Mouse (Mus musculus) frontal cortex, adult 2 months (tissue): ENCODE measurements around the gene Cdipt. TPM values are rescaled to one million over a fixed set of nuclear protein-coding genes. Genes with fewer than 3 reads are reported as not detected.

ENCODE experiments used
- DNase-seq, 2 experiments: peaks; one replicate each; pipeline ENCODE4 v3.0.0; 2022; ENCODE audit warnings: low spot score in 1 of 2; ENCODE audit errors: extremely low spot score in 1 of 2
- polyA plus RNA-seq: library from polyadenylated mRNA; depleted of rRNA; stranded (reverse); fragments of >200 nt; gene quantifications from 2 replicates; pipeline ENCODE4 v1.2.3, GENCODE M21; 2012

Gene Cdipt
- polyA plus RNA-seq, 1 experiment = 224 TPM

GRCm38 (mm10) chr7:126967361-126967760, 8.4 kb upstream of the Cdipt start:
- no peak for DNase-seq

GRCm38 (mm10) chr7:126975493-126975892, 221 bp upstream of the Cdipt start:
- no peak for DNase-seq

GRCm38 (mm10) chr7:126975950-126976866, 494 bp downstream of the Cdipt start, which contains the start of gene Cdiptos:
Gene Cdiptos (minus strand): TSS chr7:126976098.
- peak; percentile 88 to 98 for DNase-seq

- DNase-seq = no peak
These were observed 1.3 kb downstream of the Cdipt start for GRCm38 (mm10) chr7:126976878-126977459.

GRCm38 (mm10) chr7:126978841-126979240, 3.1 kb downstream of the Cdipt start:
- DNase-seq = no peak

- DNase-seq = no peak
These were observed 5.9 kb downstream of the Cdipt start for GRCm38 (mm10) chr7:126981601-126982000.

- no peak for DNase-seq
These were observed 6.3 kb downstream of the Cdipt start for GRCm38 (mm10) chr7:126982054-126982453.

- no peak for DNase-seq
These were observed 7.4 kb downstream of the Cdipt start for GRCm38 (mm10) chr7:126983113-126983512.

- DNase-seq = peak in 1 of 2 experiments; percentile 74
These were observed 9.1 kb downstream of the Cdipt start for GRCm38 (mm10) chr7:126984667-126985444.

- peak in 1 of 2 experiments; percentile 56 for DNase-seq
These were observed 10.6 kb downstream of the Cdipt start for GRCm38 (mm10) chr7:126986319-126986718.

- no peak for DNase-seq
These were observed 13.1 kb downstream of the Cdipt start for GRCm38 (mm10) chr7:126988816-126989215.

- no peak for DNase-seq
These were observed 20.7 kb downstream of the Cdipt start for GRCm38 (mm10) chr7:126996449-126996848.

GRCm38 (mm10) chr7:126999568-126999967, 23.9 kb downstream of the Cdipt start:
- DNase-seq = no peak

GRCm38 (mm10) chr7:127003620-127004019, 27.9 kb downstream of the Cdipt start:
- DNase-seq = no peak

GRCm38 (mm10) chr7:127004122-127004875, 28.6 kb downstream of the Cdipt start:
- DNase-seq = no peak

GRCm38 (mm10) chr7:127007313-127008024, 31.8 kb downstream of the Cdipt start:
- no peak for DNase-seq

GRCm38 (mm10) chr7:127008239-127009019, 32.7 kb downstream of the Cdipt start:
- peak; percentile 77 to 87 for DNase-seq

- DNase-seq = no peak
These were observed 33.8 kb downstream of the Cdipt start for GRCm38 (mm10) chr7:127009307-127010085.
